Mouse (Mus musculus) bone marrow macrophage, adult 2 months (primary cell): ENCODE data around the gene Tmem175.

Experiments used
- CTCF ChIP-seq: IDR thresholded peaks from 2 replicates; pipeline ENCODE4 v1.5.1; 2012; ENCODE audit warnings: low read depth, mild to moderate bottlenecking, low read length, moderate library complexity
- POLR2A ChIP-seq: IDR thresholded peaks from 2 replicates; pipeline ENCODE4 v1.6.1; 2012; ENCODE audit warnings: mild to moderate bottlenecking, low read depth, low read length, borderline replicate concordance

- TF ChIP-seq POLR2A (no peak), CTCF (peak; percentile 15; the same call in 1 of the 2 replicates)
These were observed 41.2 kb downstream of the Tmem175 start for GRCm38 (mm10) chr5:108670785-108671184.
